Mouse (Mus musculus): ENCODE measurements around the gene Zfp398. TPM values are rescaled to one million over a fixed set of nuclear protein-coding genes. Genes with fewer than 3 reads are reported as not detected.

Gene Zfp398
- 1 to 10 TPM; 4.3 to 4.7 TPM for total RNA-seq (2021)
- long read RNA-seq, experiment 1: 0 reads
- long read RNA-seq, experiment 2: 0 reads

- intact Hi-C loops (cut with DNase I; ENCODE audit: low total_unique reads): no loop called here
- peak; percentile 97 for DNase-seq
Observed at GRCm38 (mm10) chr6:47835482-47835983, at the start of gene Zfp398. Zfp398 (plus strand) TSS chr6:47835661.

GRCm38 (mm10) chr6:47787941-47788736 lies 47.3 kb upstream of the Zfp398 start:
- intact Hi-C loops (cut with DNase I; ENCODE audit: low total_unique reads): no loop called here
- DNase-seq: peak; percentile 78

GRCm38 (mm10) chr6:47788821-47789220 lies 46.6 kb upstream of the Zfp398 start:
- intact Hi-C loops (cut with DNase I; ENCODE audit: low total_unique reads): no loop called here
- no peak for DNase-seq

- intact Hi-C loops (cut with DNase I; ENCODE audit: low total_unique reads): no loop called here
- DNase-seq: no peak
Observed at GRCm38 (mm10) chr6:47790745-47791144, 44.7 kb upstream of the Zfp398 start.

GRCm38 (mm10) chr6:47792533-47792932 lies 42.9 kb upstream of the Zfp398 start:
- no peak for DNase-seq
- intact Hi-C loops (cut with DNase I; ENCODE audit: low total_unique reads): no loop called here

- DNase-seq: no peak
- intact Hi-C loops (cut with DNase I; ENCODE audit: low total_unique reads): no loop called here
Observed at GRCm38 (mm10) chr6:47793284-47793683, 42.2 kb upstream of the Zfp398 start.

- intact Hi-C loops (cut with DNase I; ENCODE audit: low total_unique reads): no loop called here
- DNase-seq: peak; percentile 13
Observed at GRCm38 (mm10) chr6:47794106-47794830, 41.2 kb upstream of the Zfp398 start.

- peak; percentile 46 for DNase-seq
- intact Hi-C loops (cut with DNase I; ENCODE audit: low total_unique reads): loop anchor here (5.0 kb wide), 1 partner anchor 33 kb away; the partner anchor contains the start of gene Zfp786
Observed at GRCm38 (mm10) chr6:47799079-47799478, 36.4 kb upstream of the Zfp398 start.

GRCm38 (mm10) chr6:47805520-47805919 lies 29.9 kb upstream of the Zfp398 start:
- DNase-seq: no peak
- intact Hi-C loops (cut with DNase I; ENCODE audit: low total_unique reads): no loop called here

- no peak for DNase-seq
- intact Hi-C loops (cut with DNase I; ENCODE audit: low total_unique reads): no loop called here
Observed at GRCm38 (mm10) chr6:47807419-47807818, 28.0 kb upstream of the Zfp398 start.

- DNase-seq: no peak
- intact Hi-C loops (cut with DNase I; ENCODE audit: low total_unique reads): no loop called here
Observed at GRCm38 (mm10) chr6:47808545-47808944, 26.9 kb upstream of the Zfp398 start.

- intact Hi-C loops (cut with DNase I; ENCODE audit: low total_unique reads): no loop called here
- no peak for DNase-seq
Observed at GRCm38 (mm10) chr6:47809053-47809452, 26.4 kb upstream of the Zfp398 start.

- intact Hi-C loops (cut with DNase I; ENCODE audit: low total_unique reads): no loop called here
Observed at GRCm38 (mm10) chr6:47810181-47810580, 25.3 kb upstream of the Zfp398 start.

GRCm38 (mm10) chr6:47811324-47811723 lies 24.1 kb upstream of the Zfp398 start:
- no peak for DNase-seq
- intact Hi-C loops (cut with DNase I; ENCODE audit: low total_unique reads): no loop called here

More at GRCm38 (mm10) chr6:47810181-47810580, 25.3 kb upstream of the Zfp398 start:
- DNase-seq: no peak

GRCm38 (mm10) chr6:47812271-47812915 lies 23.1 kb upstream of the Zfp398 start:
- no peak for DNase-seq
- intact Hi-C loops (cut with DNase I; ENCODE audit: low total_unique reads): no loop called here

- intact Hi-C loops (cut with DNase I; ENCODE audit: low total_unique reads): no loop called here
- peak; percentile 99 for DNase-seq
Observed at GRCm38 (mm10) chr6:47813257-47813878, 22.1 kb upstream of the Zfp398 start, which contains the start of gene Pdia4. Pdia4 (minus strand) TSS chr6:47813430.

GRCm38 (mm10) chr6:47816151-47816550 lies 19.3 kb upstream of the Zfp398 start:
- no peak for DNase-seq
- intact Hi-C loops (cut with DNase I; ENCODE audit: low total_unique reads): no loop called here

GRCm38 (mm10) chr6:47818721-47819120 lies 16.7 kb upstream of the Zfp398 start:
- no peak for DNase-seq
- intact Hi-C loops (cut with DNase I; ENCODE audit: low total_unique reads): no loop called here

- no peak for DNase-seq
- intact Hi-C loops (cut with DNase I; ENCODE audit: low total_unique reads): no loop called here
Observed at GRCm38 (mm10) chr6:47819626-47820325, 15.7 kb upstream of the Zfp398 start.
